Mouse (Mus musculus) midbrain, embryonic 14.5 days (tissue): ENCODE measurements at regions not wholly inside any gene's neighbourhood (a gene's known extent, or its start where the extent isn't known, plus 50 kb on each side); places are given as distances from the start of the nearest gene placed in this dataset.
A peak's percentile ranks its signal among the peaks of the same experiment; 100 is the strongest.

Source experiments
- ATAC-seq: fragments of 200-750 bp; cut with Nextera tagmentation; 2 replicates; pipeline ENCODE4 v1.8.0; 2017; ENCODE audit warnings: moderate number of reproducible peaks, moderate library complexity; ENCODE audit not compliant: low FRiP score, low TSS enrichment
- DNase-seq: peaks from one replicate; pipeline ENCODE4 v3.0.0-alpha.2; 2015
- H3K27ac ChIP-seq: fragments of 300-500 bp; sonication (generic); replicated peaks from 2 replicates; pipeline ENCODE4 v1.5.1; 2014; ENCODE audit warnings: mild to moderate bottlenecking, low read depth, low read length, moderate library complexity
- H3K27me3 ChIP-seq: fragments of 300-500 bp; sonication (generic); 2 replicates; pipeline ENCODE4 v1.6.1; 2014; ENCODE audit warnings: low read length, control low read depth, mixed read lengths; ENCODE audit not compliant: control insufficient read depth, insufficient read depth
- H3K36me3 ChIP-seq: fragments of 300-500 bp; sonication (generic); 2 replicates; pipeline ENCODE4 v1.6.1; 2014; ENCODE audit warnings: low read length, control low read depth; ENCODE audit not compliant: control insufficient read depth, insufficient read depth
- H3K4me1 ChIP-seq: fragments of 300-500 bp; sonication (generic); 2 replicates; pipeline ENCODE4 v1.6.1; 2014; ENCODE audit warnings: mild to moderate bottlenecking, antibody characterized with exemption, low read length, control low read depth; ENCODE audit not compliant: control insufficient read depth, insufficient read depth
- H3K4me2 ChIP-seq: fragments of 300-500 bp; sonication (generic); 2 replicates; pipeline ENCODE4 v1.6.1; 2014; ENCODE audit warnings: mild to moderate bottlenecking, low read length, moderate library complexity
- H3K4me3 ChIP-seq: fragments of 300-500 bp; sonication (generic); replicated peaks from 2 replicates; pipeline ENCODE4 v1.5.1; 2014; ENCODE audit warnings: low read depth, low read length
- H3K9ac ChIP-seq: fragments of 300-500 bp; sonication (generic); replicated peaks from 2 replicates; pipeline ENCODE4 v1.6.1; 2014; ENCODE audit warnings: mild to moderate bottlenecking, low read length, moderate library complexity
- H3K9me3 ChIP-seq: fragments of 300-500 bp; sonication (generic); 2 replicates; pipeline ENCODE4 v1.6.1; 2016; ENCODE audit warnings: low read length, control low read depth, mixed read lengths; ENCODE audit not compliant: control insufficient read depth
- WGBS: fragments of 180-500 bp; shearing (Covaris S2); extraction: QIAGEN DNeasy Blood & Tissue Kit; methylation state at CpG from one replicate; pipeline ENCODE4 v1.1.7; 2014; 5-methylcytosine and 5-hydroxymethylcytosine counted together

- Histone ChIP-seq H3K27me3 (no peaks in the 10 kb centered on the region), H3K4me1 (no peaks in the 10 kb centered on the region), H3K4me2 (no peak overlapping the region), H3K36me3 (no peaks in the 10 kb centered on the region), H3K9me3 (no peaks in the 10 kb centered on the region), H3K9ac (no peak overlapping the region), H3K4me3 (no peak overlapping the region), H3K27ac (no peak overlapping the region; the same call in 1 of the 2 replicates)
- no peak for DNase-seq
- ATAC-seq = no peak
Observed at GRCm38 (mm10) chr13:83785643-83786042, 281.8 kb downstream of the Mef2c start.

- Histone ChIP-seq H3K36me3 (no peaks in the 10 kb centered on the region), H3K27me3 (no peaks in the 10 kb centered on the region), H3K9ac (no peak overlapping the region), H3K27ac (no peak overlapping the region), H3K4me3 (no peak overlapping the region), H3K4me1 (no peaks in the 10 kb centered on the region), H3K4me2 (no peak overlapping the region), H3K9me3 (no peaks in the 10 kb centered on the region)
- 86% methylated on average over 1 of the region's 1 CpGs for WGBS
- DNase-seq = no peak
- no peak for ATAC-seq
Observed at GRCm38 (mm10) chr13:83809535-83809934, 305.7 kb downstream of the Mef2c start.

- Histone ChIP-seq H3K27ac (no peak overlapping the region), H3K9me3 (no peaks in the 10 kb centered on the region), H3K9ac (no peak overlapping the region), H3K27me3 (no peaks in the 10 kb centered on the region), H3K4me1 (no peaks in the 10 kb centered on the region), H3K4me2 (no peak overlapping the region), H3K36me3 (no peaks in the 10 kb centered on the region), H3K4me3 (no peak overlapping the region)
- 60% methylated on average over 4 of the region's 4 CpGs for WGBS
- ATAC-seq (no peak), DNase-seq (peak; percentile 7)
Observed at GRCm38 (mm10) chr13:83820291-83820690, 316.5 kb downstream of the Mef2c start.

GRCm38 (mm10) chr13:83820721-83821120 lies 316.9 kb downstream of the Mef2c start:
- ATAC-seq (no peak), DNase-seq (no peak)
- Histone ChIP-seq H3K36me3 (no peaks in the 10 kb centered on the region), H3K4me2 (no peak overlapping the region), H3K4me3 (no peak overlapping the region), H3K27ac (no peak overlapping the region), H3K9me3 (no peaks in the 10 kb centered on the region), H3K9ac (no peak overlapping the region), H3K27me3 (no peaks in the 10 kb centered on the region), H3K4me1 (no peaks in the 10 kb centered on the region)
- WGBS = 78% methylated on average over 3 of the region's 3 CpGs

- H3K4me2 ChIP-seq = no peak overlapping the region
- no peaks in the 10 kb centered on the region for H3K36me3 ChIP-seq
- H3K4me3 ChIP-seq = no peak overlapping the region
- no peak for ATAC-seq
- 91% methylated on average over 4 of the region's 4 CpGs for WGBS
- 0 out of 2 replicates have a peak, but pooled peaks cover 4% of the 10 kb centered on the region for H3K4me1 ChIP-seq
- H3K9me3 ChIP-seq = no peaks in the 10 kb centered on the region
- H3K27me3 ChIP-seq = no peaks in the 10 kb centered on the region
- no peak overlapping the region for H3K9ac ChIP-seq
- no peak for DNase-seq
- no peak overlapping the region for H3K27ac ChIP-seq
Observed at GRCm38 (mm10) chr13:83824926-83825325, 321.1 kb downstream of the Mef2c start.

- Histone ChIP-seq H3K36me3 (no peaks in the 10 kb centered on the region), H3K4me1 (0 out of 2 replicates have a peak, but pooled peaks cover 4% of the 10 kb centered on the region), H3K9me3 (no peaks in the 10 kb centered on the region), H3K27me3 (no peaks in the 10 kb centered on the region), H3K4me2 (no peak overlapping the region), H3K4me3 (no peak overlapping the region), H3K27ac (no peak overlapping the region), H3K9ac (no peak overlapping the region)
- 33% methylated on average over 4 of the region's 4 CpGs for WGBS
- DNase-seq (peak; percentile 9), ATAC-seq (no peak)
Observed at GRCm38 (mm10) chr13:83826841-83827463, 323.1 kb downstream of the Mef2c start.

- ATAC-seq (peak; percentile 56), DNase-seq (peak; percentile 81)
- WGBS = 23% methylated on average over 6 of the region's 6 CpGs
- Histone ChIP-seq H3K4me3 (no peak overlapping the region), H3K9ac (peak overlapping the region; percentile 42; the same call in 1 of the 2 replicates), H3K9me3 (no peaks in the 10 kb centered on the region), H3K4me2 (peak overlapping the region; percentile 33), H3K4me1 (peaks cover 16% of the 10 kb centered on the region), H3K36me3 (no peaks in the 10 kb centered on the region), H3K27me3 (no peaks in the 10 kb centered on the region), H3K27ac (peak overlapping the region; percentile 92)
Observed at GRCm38 (mm10) chr13:83865932-83866685, 356.0 kb upstream of the Tmem161b start.

GRCm38 (mm10) chr13:83867211-83867610 lies 354.9 kb upstream of the Tmem161b start:
- Histone ChIP-seq H3K27ac (peak overlapping the region; percentile 83; the same call in 1 of the 2 replicates), H3K9ac (no peak overlapping the region), H3K4me1 (peaks cover 20% of the 10 kb centered on the region), H3K27me3 (no peaks in the 10 kb centered on the region), H3K4me3 (no peak overlapping the region), H3K36me3 (no peaks in the 10 kb centered on the region), H3K9me3 (no peaks in the 10 kb centered on the region), H3K4me2 (no peak overlapping the region)
- WGBS = 39% methylated on average over 1 of the region's 1 CpGs
- DNase-seq (peak; percentile 53), ATAC-seq (no peak)
